In genomic region chr5:147758640-147759319, GRCm38 (mm10) we compare ENCODE assay signal across 9 mouse cellular contexts. TPM values are rescaled to one million over a fixed set of nuclear protein-coding genes. Genes with fewer than 3 reads are reported as not detected.
DNase-seq lines count a peak whose midpoint lies in the region; ATAC-seq and TF ChIP-seq lines count a peak whose summit lies in the region.
"Had no signal": no experiment of that assay in that cellular context is flagged by ENCODE, and none has a peak within 500 bp of the region (broad histone marks: within the 10 kb centered on the region; RNA-seq: fewer than 3 reads in every experiment).

No protein-coding gene starts in this region.

- H3K4me3 ChIP-seq in heart, embryonic 15.5 days, result peak overlapping the region; percentile 31
- peak overlapping the region; percentile 31 for H3K4me3 ChIP-seq in spleen, adult 2 months (ENCODE audit: extremely low read depth, insufficient read depth, insufficient read length)
- no peak overlapping the region for H3K4me3 ChIP-seq in limb, embryonic 14.5 days (replicated peaks; ENCODE audit: low read length)
- peak overlapping the region; percentile 6; the same call in 1 of the 2 replicates for H3K4me3 ChIP-seq in stomach, embryonic 15.5 days (replicated peaks)

- H3K27me3 ChIP-seq in heart, embryonic 15.5 days, result no peaks in the 10 kb centered on the region
- H3K27me3 ChIP-seq in spleen, adult 2 months (ENCODE audit: control insufficient read depth, insufficient read depth, low read length), result no peaks in the 10 kb centered on the region
- H3K27me3 ChIP-seq in limb, embryonic 14.5 days (ENCODE audit: control insufficient read depth, insufficient read depth, low read length), result 0 out of 2 replicates have a peak, but pooled peaks cover 8% of the 10 kb centered on the region
- no peaks in the 10 kb centered on the region for H3K27me3 ChIP-seq in stomach, embryonic 15.5 days (replicated peaks)

- H3K9me3 ChIP-seq in heart, embryonic 15.5 days (replicated peaks), result no peaks in the 10 kb centered on the region
- no peaks in the 10 kb centered on the region for H3K9me3 ChIP-seq in limb, embryonic 14.5 days (ENCODE audit: control insufficient read depth, low read length)
- no peaks in the 10 kb centered on the region for H3K9me3 ChIP-seq in stomach, embryonic 15.5 days

- no peak for DNase-seq in heart, adult 9 months (ENCODE audit: low spot score in 2 of 2)
- DNase-seq in spleen, adult 2 months (ENCODE audit: low read depth in 1 of 2, low spot score in 2 of 2), result no peak
- no peak for DNase-seq in spleen, postnatal 10 days (ENCODE audit: low spot score in 2 of 2)
- DNase-seq in limb, embryonic 14.5 days (ENCODE audit: low spot score), result no peak
- no peak for DNase-seq in urinary bladder, adult 18-20 months (ENCODE audit: low spot score in 2 of 2)
- DNase-seq in frontal cortex, postnatal 25 days (ENCODE audit: low spot score in 2 of 2), result no peak
- DNase-seq: retina, postnatal 1 day had no signal

- no peak overlapping the region for H3K27ac ChIP-seq in heart, embryonic 15.5 days
- no peak overlapping the region for H3K27ac ChIP-seq in spleen, adult 2 months (ENCODE audit: insufficient read depth, low read length)
- H3K27ac ChIP-seq in limb, embryonic 14.5 days (replicated peaks; ENCODE audit: low read depth, low read length), result no peak overlapping the region
- H3K27ac ChIP-seq in stomach, embryonic 15.5 days, result 0 out of 2 replicates have a peak overlapping the region, but pooled peaks have one; percentile 16

- TF ChIP-seq POLR2A in spleen, adult 2 months (IDR thresholded peaks at IDR 0.05; ENCODE audit: low read depth, low read length), result no peak
- TF ChIP-seq POLR2A in limb, embryonic 14.5 days (IDR thresholded peaks at IDR 0.05; ENCODE audit: borderline replicate concordance, extremely low read depth, insufficient read depth, insufficient read length), result no peak

- no peaks in the 10 kb centered on the region for H3K36me3 ChIP-seq in heart, embryonic 15.5 days
- H3K36me3 ChIP-seq in spleen, adult 2 months (ENCODE audit: control insufficient read depth, insufficient read depth, low read length), result no peaks in the 10 kb centered on the region
- no peaks in the 10 kb centered on the region for H3K36me3 ChIP-seq in limb, embryonic 14.5 days (ENCODE audit: control insufficient read depth, insufficient read depth, low read length)
- no peaks in the 10 kb centered on the region for H3K36me3 ChIP-seq in stomach, embryonic 15.5 days

- no peak for ATAC-seq in heart, embryonic 15.5 days (replicated peaks; ENCODE audit: insufficient number of reproducible peaks, insufficient read depth, low FRiP score, low read depth)
- ATAC-seq in limb, embryonic 14.5 days (ENCODE audit: low FRiP score, low read depth), result no peak
- ATAC-seq in stomach, embryonic 15.5 days (ENCODE audit: insufficient read depth, low FRiP score, low read depth), result no peak

- no peak overlapping the region for H3K9ac ChIP-seq in heart, embryonic 15.5 days
- H3K9ac ChIP-seq in limb, embryonic 14.5 days (ENCODE audit: low read depth, low read length, severe bottlenecking), result no peak overlapping the region
- no peak overlapping the region for H3K9ac ChIP-seq in stomach, embryonic 15.5 days

- 71% methylated on average over 9 of the region's 9 CpGs for WGBS in heart, embryonic 15.5 days
- 29% methylated on average over 9 of the region's 9 CpGs for WGBS in spleen, adult 2 months
- WGBS in limb, embryonic 14.5 days, result 68% methylated on average over 9 of the region's 9 CpGs
- 62% methylated on average over 9 of the region's 9 CpGs for WGBS in stomach, embryonic 15.5 days

- H3K4me1 ChIP-seq in heart, embryonic 15.5 days (replicated peaks), result peaks cover 15% of the 10 kb centered on the region
- no peaks in the 10 kb centered on the region for H3K4me1 ChIP-seq in spleen, adult 2 months (ENCODE audit: control insufficient read depth, insufficient read depth, insufficient read length)
- no peaks in the 10 kb centered on the region for H3K4me1 ChIP-seq in limb, embryonic 14.5 days (ENCODE audit: control insufficient read depth, insufficient read depth, low read length)
- H3K4me1 ChIP-seq in stomach, embryonic 15.5 days, result no peaks in the 10 kb centered on the region; the same call in 1 of the 2 replicates

- no peak for TF ChIP-seq CTCF in spleen, adult 2 months (IDR thresholded peaks at IDR 0.05; ENCODE audit: extremely low read depth, insufficient read depth, insufficient read length, insufficient replicate concordance)

- peak overlapping the region; percentile 52 for H3K4me2 ChIP-seq in heart, embryonic 15.5 days
- H3K4me2 ChIP-seq in limb, embryonic 14.5 days (replicated peaks; ENCODE audit: low read depth, low read length, severe bottlenecking), result peak overlapping the region; percentile 25
- H3K4me2 ChIP-seq in stomach, embryonic 15.5 days, result peak overlapping the region; percentile 44

RNA-seq across cellular contexts. Expression of gene Flt1, which starts 33.0 kb away (rescaled TPM):
- polyA plus RNA-seq in heart, embryonic 15.5 days (2015; fragmentation: Nextera tagmentation; extraction: Ambion mirVana), result 22.3 and 24.0 TPM in 2 replicates
- polyA plus RNA-seq in spleen, adult 2 months (2012; rRNA removed), result 2.9 and 4.7 TPM in 2 replicates
- 6.3 and 6.4 TPM in 2 replicates for polyA plus RNA-seq in limb, embryonic 14.5 days (2012; rRNA removed)
- polyA plus RNA-seq in limb, embryonic 14.5 days (2014; fragmentation: Nextera tagmentation; extraction: Ambion mirVana), result 10.0 and 12.3 TPM in 2 replicates
- 13.6 and 14.0 TPM in 2 replicates for polyA plus RNA-seq in stomach, embryonic 15.5 days (2015; fragmentation: Nextera tagmentation; extraction: Ambion mirVana)
